Mouse (Mus musculus) T-cell, adult 2 months (primary cell): ENCODE measurements at regions not wholly inside any gene's neighbourhood (a gene's known extent, or its start where the extent isn't known, plus 50 kb on each side); places are given as distances from the start of the nearest gene placed in this dataset.

Experiments
- DNase-seq: peaks from one replicate; pipeline ENCODE4 v3.0.0; 2022; ENCODE audit warnings: low spot score

DNA sequence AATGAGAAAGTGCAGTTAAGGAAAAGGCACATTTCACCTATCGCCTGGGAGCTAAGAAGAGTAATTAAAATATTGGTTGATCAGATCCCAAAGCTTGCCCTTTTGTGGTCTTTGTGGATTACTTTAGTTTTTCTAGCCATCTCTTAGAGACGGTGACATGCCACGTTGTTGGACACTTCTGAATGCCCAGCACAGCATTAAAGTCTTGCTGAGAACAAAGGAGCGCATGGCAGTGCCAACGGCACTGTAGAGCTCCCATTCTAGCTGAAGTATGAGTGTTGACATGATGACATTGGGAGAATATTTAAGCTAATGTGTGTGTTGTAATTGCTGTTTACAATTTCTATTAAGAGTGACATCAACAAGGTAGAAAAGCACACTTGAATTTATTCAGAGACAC is 424.6 kb downstream of the Ptprc start:
- DNase-seq = no peak

DNA sequence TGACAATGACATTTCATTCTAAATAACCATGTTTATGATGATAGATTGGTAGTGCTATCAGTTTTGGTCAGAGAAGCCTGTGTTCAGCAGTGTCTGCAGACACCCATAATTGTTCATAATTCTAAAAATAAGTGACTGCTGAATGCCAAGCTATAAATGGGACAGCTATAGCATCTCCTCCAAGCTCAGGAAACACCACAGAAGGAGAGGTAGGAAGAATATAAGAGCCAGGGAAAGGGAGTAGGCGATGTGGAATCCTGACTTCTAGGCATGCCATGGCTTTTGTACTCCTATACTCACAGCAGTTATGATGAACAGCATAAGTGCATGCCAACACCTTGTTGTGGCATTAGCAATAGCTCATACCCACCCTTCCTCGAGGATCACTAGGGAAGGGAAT is 429.4 kb downstream of the Ptprc start:
- DNase-seq = no peak

DNA sequence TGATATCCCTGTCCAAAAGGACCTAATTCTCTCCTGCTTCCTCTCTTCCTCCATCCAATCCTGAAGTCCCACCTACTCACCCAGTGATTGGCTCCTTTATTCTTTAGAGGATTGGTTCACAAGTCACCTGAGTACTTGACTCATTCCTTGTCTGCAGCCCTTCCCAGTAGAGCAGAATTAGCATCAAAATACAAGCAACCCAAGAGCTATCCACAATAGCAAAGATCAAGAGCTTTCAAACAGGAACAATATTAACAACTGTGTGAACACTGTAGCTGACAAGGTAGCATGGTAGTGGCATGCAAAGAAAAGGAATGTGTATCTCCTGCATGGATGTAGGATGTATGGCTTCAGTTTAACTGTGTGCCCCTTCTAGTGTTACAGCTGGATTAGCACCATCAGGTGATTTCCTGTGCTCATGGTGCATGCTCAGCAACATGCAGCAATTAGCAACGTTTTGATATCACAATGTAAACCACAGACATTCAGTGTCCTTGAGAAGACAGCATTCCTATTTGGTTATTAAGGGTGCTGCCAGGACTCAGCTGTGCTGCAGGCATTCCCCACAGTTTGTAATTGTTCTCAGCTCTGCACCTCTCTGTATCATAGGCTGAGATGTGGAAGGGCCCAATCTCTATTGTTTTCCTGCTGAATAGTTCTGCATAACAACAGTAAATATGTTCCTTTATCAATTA is 437.2 kb downstream of the Ptprc start:
- DNase-seq = no peak

DNA sequence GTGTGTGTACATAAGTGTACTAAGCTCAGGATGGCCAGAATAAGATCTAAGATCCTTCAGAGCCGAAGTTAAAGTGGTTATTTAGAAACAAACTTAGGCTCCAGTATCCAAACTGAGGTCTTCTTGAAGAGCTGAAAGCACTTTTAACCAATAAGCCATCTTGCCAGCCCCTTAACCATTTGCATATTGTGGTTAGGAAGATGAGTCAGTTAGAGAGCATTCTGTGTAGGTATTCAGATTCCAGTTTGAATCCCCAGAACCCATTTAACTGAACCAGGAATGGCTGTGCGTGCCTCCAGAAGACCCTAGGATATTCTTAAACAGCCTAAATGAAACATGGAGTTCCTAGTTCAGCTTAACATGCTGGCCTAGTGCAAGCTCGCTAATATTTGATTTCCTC is 471.6 kb downstream of the Ptprc start:
- no peak for DNase-seq

DNA sequence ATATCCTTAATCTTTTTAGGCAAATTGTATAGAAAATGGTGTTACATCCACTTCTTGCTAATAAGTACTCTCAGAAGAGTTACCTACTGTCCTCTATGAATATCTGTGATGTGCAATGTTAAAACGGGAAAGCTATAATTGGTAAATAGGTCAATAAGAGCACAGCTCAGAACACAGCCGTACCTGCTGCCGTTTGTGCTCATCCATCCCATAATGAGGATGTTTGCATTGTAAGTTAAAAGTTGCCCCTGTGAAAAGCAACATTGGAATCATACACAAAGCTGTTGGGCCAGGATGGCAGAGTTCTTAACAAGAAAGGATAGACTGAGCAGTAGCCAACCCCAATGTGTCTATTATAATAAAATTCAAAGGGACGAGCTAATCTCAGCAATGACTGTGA is 476.6 kb downstream of the Ptprc start:
- no peak for DNase-seq

DNA sequence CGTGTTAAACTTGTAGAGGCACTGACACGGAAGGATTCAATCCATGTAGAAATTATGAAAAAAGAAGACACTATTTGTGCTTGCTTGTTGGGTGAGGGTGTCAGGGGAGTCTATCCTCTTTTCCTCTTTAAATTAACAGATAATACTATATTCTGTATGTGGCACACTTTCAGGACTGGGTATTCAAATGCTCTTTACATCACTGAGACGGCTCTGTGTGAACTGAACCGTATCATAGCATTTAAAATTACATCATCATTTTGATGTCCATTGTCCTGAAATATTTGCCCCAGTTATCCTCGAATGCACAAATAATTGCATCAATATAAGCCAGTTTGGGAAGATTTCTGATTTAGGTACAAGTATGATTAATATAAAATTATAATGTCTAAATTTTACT is 478.2 kb downstream of the Ptprc start:
- no peak for DNase-seq

DNA sequence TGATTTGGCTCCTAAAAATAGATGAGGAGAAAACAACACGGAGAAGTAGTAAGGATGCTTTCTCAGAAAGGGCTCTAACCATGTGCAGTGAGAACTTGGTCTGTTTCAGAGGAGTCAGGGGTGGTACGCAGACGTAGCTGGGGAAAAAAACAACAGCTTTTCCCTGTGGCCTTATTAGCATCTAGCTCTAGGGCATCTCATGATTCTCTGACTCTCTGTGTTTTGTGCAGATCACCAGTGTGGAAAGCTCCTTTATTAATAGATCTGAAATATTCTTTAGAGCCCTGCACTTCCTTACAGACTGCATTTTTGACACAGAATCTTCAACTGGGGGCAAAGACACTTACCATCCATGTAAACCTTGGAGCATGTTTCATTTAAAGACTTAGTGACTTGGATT is 478.7 kb downstream of the Ptprc start:
- DNase-seq = no peak

DNA sequence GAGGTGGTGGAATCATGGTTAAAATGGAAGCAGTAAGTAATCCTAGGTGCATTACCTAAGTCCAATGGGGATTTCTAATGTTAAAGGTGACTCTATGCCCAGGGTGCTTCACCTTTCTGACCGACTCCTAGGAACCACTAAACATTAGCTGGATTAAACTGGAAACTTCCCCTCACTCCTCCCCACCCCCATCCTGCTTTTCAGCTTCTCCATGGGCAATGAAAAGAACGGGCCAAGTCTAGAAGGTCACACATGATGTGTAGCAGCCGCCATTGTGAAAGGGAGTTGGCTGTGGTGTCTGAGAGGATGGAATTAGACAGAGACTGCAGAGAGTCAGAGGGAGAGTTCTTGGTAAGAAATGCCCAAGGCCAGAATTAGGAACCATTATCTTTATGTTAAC is 479.8 kb downstream of the Ptprc start:
- DNase-seq = no peak

DNA sequence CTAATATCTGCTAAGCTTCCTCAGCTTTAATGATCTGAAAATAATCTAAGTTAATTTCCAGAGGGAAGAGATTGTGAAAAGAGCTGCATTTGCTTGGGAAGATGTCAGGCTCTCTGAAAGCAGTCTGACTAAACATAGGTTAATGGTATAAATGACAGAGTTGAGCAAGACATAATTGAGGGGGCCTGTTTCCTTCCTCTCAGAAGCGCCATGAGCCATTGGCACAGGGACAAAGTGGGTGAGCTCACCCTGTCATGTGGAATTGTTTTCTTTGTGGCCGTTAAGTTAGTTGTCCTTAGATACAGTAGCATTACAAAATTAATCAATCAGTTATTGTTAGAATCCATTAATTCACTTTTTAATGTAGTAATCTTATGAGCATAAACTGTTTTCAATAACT is 483.0 kb downstream of the Ptprc start:
- DNase-seq = no peak

DNA sequence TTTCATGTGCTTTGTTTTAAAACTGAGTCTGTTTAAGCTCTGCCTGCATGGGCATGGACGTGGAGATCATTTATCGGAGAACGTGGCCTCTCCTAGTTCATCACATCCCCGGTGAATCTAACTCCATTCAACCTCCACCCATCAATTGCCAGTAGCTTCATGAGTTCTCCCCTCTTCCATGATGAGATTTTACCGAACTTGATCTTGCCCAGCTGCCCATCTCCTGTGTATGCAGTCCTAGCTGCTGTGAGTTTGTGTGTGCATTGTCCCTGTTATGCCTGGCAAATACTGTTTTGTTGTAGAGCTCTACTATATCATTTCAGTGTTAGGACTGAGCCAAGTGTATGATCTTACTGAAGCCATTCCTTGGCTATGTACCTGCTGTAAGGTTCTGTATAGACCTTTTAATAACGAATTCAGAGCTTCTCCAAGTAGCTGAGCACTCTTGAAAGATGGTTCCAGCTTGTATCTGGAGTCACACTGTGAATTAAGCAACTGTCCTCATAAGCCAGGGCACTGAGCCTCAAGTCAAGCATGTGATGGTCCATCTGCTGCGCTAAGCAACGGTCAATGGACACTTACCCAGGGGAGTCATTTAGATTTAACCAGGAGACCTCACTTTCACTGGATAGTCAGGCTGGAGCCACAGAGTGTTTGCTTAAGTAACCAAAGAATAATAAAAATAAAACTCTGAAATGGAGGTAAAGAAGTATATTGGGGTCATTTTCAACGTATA is 484.5 kb downstream of the Ptprc start:
- no peak for DNase-seq

DNA sequence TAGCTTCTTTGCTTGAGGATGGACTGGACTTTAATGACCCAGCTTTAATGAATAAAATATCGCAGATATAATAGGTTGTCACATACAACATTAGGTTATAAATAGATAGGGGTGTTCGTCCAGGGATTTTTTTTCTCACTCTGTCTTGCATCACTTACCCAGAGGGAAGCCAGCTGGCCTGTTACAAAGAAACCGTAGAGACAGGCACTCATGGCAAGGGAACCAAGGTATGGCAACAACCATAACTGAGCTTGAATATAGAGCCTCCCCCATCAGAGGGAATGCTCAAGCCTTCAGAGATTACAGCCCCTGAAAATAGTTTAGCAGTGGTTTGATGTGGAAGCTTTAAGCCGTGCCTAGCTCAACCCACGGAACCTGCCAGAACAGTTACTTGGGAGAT is 504.9 kb downstream of the Ptprc start:
- no peak for DNase-seq

DNA sequence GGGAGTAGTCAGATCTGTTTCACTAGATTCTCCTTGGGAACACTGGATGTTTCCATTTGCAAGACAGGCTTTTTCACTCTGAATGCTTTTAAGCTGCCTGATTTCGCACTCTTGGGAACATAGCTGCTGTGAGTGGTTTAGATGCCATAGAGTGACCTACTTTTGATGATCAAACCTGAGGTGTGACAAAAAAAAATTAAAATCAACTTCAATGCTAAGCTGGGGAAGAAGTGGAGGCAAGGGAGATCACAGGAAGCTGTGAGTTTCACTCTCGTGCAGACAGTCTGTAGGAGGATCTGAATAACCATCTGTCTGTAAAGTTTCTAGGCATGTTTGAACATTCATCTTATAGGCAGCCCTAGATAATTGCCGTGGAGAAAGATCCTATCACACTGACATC is 505.7 kb downstream of the Ptprc start:
- no peak for DNase-seq

DNA sequence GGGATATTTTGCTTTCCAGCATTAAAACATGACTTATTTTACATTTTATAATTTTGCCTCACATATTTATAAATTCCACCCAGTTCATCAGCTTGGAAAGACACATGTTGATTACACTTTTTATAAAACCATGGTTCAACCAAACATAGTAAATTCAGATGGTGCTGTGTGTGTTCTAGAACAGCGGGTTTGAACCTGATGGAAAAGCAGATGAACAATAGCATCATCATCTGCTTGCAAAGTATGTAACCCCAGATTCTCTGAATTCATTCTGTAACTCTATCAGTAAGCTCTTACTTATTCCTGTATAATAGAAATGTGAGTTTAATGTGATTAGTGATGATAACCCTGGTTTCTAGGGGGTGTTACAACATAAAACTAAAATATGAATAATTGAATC is 517.4 kb downstream of the Ptprc start:
- no peak for DNase-seq

DNA sequence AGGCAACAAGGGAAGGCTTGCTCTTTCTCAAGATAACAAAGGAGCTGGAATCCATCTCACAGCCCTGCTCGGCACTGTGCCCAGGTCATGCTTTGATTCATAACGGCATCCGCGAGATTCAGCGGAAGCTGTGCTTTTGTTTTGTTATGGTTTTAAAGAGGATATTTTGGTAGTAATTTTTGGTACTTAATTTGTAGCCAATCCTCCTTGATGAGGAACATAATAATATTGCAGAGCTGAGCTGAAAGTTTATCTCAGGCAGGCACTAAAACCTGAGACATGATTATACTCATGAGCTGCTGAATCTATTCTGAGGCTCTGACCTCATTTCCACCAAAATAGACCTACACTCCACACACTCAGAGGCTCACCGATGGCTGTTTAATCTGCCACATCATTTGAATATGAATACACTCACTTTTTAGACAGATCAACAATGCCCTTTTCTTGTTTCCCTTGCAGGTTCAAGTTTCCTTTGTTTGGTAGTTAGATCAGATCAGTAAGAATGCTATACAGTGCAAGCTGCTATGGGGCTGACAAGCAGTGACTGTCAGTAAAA is 518.5 kb downstream of the Ptprc start:
- no peak for DNase-seq

DNA sequence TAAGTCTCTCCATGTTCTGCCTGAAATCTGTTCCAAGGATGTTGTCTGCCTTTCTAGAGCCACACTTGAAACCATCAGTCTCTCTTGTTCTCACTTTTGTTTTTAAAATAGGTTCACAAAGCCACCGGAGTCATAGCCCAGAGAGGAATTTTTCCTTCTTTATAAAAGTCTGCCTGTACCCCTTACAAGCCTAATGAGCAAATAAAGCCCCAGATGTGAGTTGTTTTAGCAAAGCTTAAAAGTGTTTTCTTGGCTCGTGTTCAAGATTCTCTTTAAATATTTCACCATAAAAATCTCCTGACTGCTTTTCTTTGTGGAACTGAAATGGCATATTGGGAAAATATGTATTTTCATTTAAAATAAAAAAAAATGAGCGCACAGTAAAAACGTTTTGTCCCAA is 521.3 kb downstream of the Ptprc start:
- no peak for DNase-seq

DNA sequence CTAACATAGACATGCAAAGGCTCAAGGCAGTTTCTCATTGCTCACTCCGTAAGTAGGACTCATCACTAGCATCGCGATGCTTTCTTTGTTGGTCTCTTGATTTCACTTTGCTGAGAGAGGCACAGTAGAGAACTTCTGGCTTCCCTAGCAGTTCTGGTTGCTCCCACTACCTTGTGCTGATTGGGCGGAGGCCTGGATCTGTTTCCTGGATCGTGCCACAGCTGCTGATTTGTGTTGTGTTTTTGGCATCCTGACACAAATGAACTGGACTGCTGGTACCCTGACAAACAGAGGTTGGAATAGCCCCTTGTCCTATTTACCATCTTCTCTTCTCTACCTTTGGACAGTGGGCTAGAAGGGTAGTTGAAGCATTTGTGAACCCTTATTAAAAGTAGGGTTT is 522.0 kb downstream of the Ptprc start:
- no peak for DNase-seq

DNA sequence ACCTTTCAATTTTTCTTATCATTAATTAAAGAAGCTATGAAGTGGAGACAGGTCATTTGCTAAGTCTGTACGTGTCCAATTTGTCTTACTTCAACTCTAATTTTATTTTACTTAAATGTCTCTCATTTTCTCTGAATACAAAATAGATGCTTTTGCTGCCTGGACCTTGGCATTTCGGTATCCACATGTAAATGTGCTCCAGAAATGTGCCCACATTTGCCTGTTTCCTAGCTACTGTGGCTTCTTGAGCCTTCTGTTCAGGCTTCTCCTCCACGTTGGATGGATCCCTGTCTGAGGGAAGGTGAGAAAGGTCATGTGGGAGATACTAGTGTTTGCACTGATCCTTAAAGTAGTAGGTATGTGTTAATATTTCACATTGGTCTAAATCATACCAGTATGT is 524.9 kb downstream of the Ptprc start:
- no peak for DNase-seq

DNA sequence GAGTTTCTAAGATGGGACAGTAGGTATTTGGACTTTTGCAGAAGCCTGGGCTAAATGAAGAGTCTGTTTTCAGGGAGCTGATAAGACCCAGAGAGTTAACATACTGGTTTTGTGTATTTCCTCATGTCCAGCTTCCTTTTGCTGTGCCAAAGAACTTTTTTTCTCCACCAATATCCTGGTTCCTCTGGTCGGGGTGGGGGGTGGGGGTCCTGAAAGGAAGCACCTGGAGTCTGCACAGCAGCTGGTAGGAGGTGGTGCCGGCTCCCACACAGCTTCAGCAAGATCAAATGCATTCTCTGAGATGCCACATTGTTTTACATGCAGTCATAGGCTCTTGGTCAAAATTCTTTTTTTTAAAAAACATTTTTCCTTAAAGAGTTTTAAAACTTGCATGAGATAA is 525.4 kb downstream of the Ptprc start:
- DNase-seq = no peak

DNA sequence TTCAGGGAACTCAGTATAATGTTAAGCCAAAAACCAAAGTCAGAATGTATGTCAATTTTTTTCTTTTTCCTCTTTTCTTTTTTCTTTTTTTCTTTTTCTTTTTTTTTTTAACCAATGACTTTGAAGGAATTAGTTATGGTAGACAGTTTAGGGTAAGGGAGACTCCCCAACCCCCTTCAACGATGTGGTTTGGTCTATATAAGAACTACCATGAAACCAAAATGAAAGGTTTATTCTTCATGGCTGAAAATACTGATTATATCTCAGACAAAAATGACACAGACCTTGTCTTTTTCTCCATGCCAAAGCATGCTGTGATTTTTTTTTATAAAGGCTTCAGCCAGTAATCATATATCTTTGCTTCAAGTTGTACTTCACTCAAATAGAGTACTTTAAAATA is 526.7 kb downstream of the Ptprc start:
- no peak for DNase-seq

DNA sequence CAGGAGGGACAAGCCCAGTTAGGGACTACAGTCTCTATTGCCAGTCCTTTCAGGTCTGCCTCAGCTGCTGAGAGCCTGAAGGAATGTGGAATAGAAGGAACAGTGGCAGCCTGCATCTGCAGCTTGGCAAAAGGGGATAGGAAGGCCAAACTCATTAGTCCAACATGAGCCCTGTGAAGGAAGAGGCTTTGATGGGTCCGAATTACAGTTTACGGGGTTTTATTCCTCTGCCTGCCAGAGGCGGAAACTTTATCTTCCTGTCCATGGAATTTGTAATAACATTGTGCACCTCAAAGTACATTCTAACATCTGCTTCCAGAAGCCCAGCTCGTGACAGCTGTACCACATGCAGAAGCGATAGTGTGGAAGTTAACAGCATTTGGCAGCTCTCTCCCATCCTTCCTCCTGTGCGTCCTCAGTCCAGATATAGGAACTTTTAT is 530.9 kb downstream of the Ptprc start:
- DNase-seq = no peak

DNA sequence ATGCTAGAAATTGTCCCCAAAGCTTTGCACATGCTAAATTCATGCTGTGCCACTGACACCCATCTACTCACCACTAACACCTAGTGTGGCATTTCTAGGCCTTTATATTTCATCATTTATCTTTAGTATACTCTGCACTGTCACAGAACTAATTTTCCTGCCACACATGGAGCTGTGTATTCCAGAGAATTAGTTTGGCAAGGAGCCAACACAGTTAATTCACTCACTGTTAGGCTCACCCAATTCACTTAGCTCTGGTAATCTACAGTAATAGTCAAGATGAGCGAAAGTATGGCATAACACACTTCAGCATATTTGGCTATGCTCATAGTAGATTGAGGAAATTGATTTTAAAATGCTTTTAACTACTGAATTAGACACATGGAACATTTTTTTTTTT is 532.0 kb downstream of the Ptprc start:
- no peak for DNase-seq

DNA sequence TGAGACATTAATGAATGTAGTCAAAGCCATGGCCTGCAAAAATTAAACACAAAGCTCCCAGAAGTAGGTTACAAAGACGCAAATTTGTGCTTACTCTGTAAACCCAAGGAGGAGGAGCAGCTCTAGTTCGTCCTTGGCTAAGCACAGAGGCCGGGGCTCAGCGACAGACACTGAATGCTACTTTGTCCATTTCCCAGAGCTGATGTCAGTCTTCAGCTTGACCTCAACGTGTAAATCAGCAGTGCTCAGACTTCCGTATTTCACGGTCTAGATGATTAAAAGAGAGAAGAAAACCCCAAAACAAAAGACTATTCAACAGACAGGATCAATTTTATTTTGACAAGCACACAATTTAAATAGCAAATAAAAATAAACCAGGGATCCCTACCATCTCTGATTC is 534.7 kb downstream of the Ptprc start:
- DNase-seq = no peak

DNA sequence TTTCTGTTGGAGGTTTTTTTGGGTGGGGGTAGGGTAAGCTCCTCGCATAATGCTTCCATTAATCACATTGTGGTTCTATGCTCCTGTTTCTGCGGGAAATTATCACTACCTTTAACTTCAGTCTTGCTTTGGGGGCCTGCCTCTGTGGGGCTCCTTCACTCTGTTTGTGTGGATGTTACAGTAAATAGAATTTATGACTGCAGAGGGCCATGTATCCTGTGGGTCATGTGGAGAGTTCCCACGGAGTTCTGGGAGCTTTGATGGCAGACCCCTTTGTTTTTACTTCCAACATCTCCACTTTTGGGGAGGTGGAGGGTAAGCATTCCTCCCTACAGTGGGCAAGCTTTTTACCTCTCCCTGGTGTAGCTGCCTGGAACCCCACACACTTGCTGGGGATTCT is 538.6 kb downstream of the Ptprc start:
- no peak for DNase-seq
